Mouse (Mus musculus): ENCODE measurements around the gene Arsb. TPM values are rescaled to one million over a fixed set of nuclear protein-coding genes. Genes with fewer than 3 reads are reported as not detected.

Arsb gene
- total and polyA plus RNA-seq, 2 experiments = 7.3 to 19.1 TPM

DNA sequence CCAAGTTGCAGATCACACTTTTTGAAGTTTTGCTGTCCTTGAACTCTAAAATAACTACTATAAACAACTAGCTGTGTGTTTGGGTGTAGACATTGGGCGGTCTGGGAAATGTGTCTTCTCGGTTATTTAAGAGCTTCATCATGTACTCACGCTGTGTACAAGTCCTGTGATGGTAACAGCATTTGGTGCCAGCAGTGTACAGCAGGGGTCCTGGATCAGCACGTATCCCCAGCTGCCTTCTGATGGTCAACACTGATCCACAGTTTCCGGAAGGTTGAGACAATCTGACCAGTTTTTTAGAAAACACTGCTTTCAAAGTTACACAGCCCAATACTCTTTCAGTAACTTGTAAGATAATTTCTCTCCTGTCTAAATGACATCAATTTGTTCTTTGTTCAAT, 108.0 kb downstream of the Arsb start:
- no peaks in the 10 kb centered on the region for H3K4me1 ChIP-seq (ENCODE audit: control insufficient read depth, insufficient read depth, low read length)
- no peak overlapping the region for H3K9ac ChIP-seq (ENCODE audit: low read depth, low read length)
- H3K27me3 ChIP-seq (ENCODE audit: control insufficient read depth, insufficient read depth, low read length) = no peaks in the 10 kb centered on the region
- H3K4me3 ChIP-seq (ENCODE audit: insufficient read depth, low read depth, low read length) = no peak overlapping the region
- H3K79me2 ChIP-seq (ENCODE audit: control insufficient read depth, insufficient read depth, low read length) = no peaks in the 10 kb centered on the region
- H3K27ac ChIP-seq (replicated peaks; ENCODE audit: insufficient read depth, low read depth, low read length) = no peak overlapping the region
- TF ChIP-seq CTCF (IDR thresholded peaks at IDR 0.05; ENCODE audit: low read depth, low read length) = no peak
- WGBS = 98% methylated on average over 5 of the region's 5 CpGs
- DNase-seq (ENCODE audit: extremely low read depth, low read depth, low spot score) = no peak
- H3K36me3 ChIP-seq (ENCODE audit: control insufficient read depth, insufficient read depth, low read length) = no peaks in the 10 kb centered on the region

DNA sequence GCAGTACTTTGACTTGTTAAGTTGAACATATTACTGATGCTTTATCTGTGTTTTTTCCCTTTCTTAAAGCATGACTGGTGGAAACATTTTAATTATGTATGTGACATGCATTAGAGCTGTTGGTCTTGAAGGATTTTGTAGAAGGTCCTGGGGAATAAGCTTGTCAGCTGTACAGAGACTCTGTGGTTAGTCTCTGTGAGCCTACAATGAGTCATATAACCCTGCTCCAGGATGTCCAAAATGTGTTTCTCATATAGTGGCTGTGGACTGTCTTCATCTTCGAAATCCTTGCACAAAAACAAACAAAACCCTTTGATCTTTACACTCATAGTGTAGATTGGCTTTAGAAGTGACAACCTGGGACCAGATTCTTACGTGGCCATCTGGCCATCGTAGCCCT, 110.7 kb downstream of the Arsb start:
- DNase-seq (ENCODE audit: extremely low read depth, low read depth, low spot score) = no peak
- H3K4me3 ChIP-seq (ENCODE audit: insufficient read depth, low read depth, low read length) = no peak overlapping the region
- H3K9ac ChIP-seq (ENCODE audit: low read depth, low read length) = no peak overlapping the region
- H3K4me1 ChIP-seq (ENCODE audit: control insufficient read depth, insufficient read depth, low read length) = no peaks in the 10 kb centered on the region
- 84% methylated on average over 3 of the region's 3 CpGs for WGBS
- H3K36me3 ChIP-seq (ENCODE audit: control insufficient read depth, insufficient read depth, low read length) = no peaks in the 10 kb centered on the region
- H3K79me2 ChIP-seq (ENCODE audit: control insufficient read depth, insufficient read depth, low read length) = no peaks in the 10 kb centered on the region
- H3K27ac ChIP-seq (replicated peaks; ENCODE audit: insufficient read depth, low read depth, low read length) = no peak overlapping the region
- no peaks in the 10 kb centered on the region for H3K27me3 ChIP-seq (ENCODE audit: control insufficient read depth, insufficient read depth, low read length)
- TF ChIP-seq POLR2A (IDR thresholded peaks at IDR 0.05; ENCODE audit: extremely low read depth, insufficient read depth, low read length) (no peak), CTCF (IDR thresholded peaks at IDR 0.05; ENCODE audit: low read depth, low read length) (no peak)

DNA sequence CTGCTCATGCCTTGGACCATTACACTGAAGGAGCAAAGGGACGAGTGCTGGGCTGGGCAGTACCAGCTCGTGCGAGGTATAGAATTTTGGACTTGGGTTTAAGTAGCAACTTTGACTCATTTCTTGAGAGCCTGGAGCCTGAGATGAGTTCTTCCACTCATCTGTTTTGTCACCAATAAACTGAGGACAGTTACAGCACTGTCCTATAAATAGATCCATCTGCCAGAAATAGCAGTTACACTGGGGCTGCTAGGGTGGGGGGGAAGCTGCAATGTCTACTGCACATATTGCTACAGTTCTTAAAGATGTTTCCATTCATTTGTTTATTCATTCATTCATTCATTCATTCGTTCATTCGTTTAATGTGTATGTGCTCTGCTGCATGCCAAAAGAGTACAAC, 115.6 kb downstream of the Arsb start:
- 95% methylated on average over 5 of the region's 5 CpGs for WGBS
- Histone ChIP-seq H3K4me3 (ENCODE audit: insufficient read depth, low read depth, low read length) (no peak overlapping the region), H3K27ac (replicated peaks; ENCODE audit: insufficient read depth, low read depth, low read length) (no peak overlapping the region), H3K79me2 (ENCODE audit: control insufficient read depth, insufficient read depth, low read length) (no peaks in the 10 kb centered on the region), H3K9ac (ENCODE audit: low read depth, low read length) (no peak overlapping the region), H3K27me3 (ENCODE audit: control insufficient read depth, insufficient read depth, low read length) (no peaks in the 10 kb centered on the region), H3K4me1 (ENCODE audit: control insufficient read depth, insufficient read depth, low read length) (peaks cover 11% of the 10 kb centered on the region), H3K36me3 (ENCODE audit: control insufficient read depth, insufficient read depth, low read length) (no peaks in the 10 kb centered on the region)
- no peak for DNase-seq (ENCODE audit: extremely low read depth, low read depth, low spot score)
- TF ChIP-seq POLR2A (IDR thresholded peaks at IDR 0.05; ENCODE audit: extremely low read depth, insufficient read depth, low read length) = no peak
- no peak for TF ChIP-seq CTCF (IDR thresholded peaks at IDR 0.05; ENCODE audit: low read depth, low read length)

DNA sequence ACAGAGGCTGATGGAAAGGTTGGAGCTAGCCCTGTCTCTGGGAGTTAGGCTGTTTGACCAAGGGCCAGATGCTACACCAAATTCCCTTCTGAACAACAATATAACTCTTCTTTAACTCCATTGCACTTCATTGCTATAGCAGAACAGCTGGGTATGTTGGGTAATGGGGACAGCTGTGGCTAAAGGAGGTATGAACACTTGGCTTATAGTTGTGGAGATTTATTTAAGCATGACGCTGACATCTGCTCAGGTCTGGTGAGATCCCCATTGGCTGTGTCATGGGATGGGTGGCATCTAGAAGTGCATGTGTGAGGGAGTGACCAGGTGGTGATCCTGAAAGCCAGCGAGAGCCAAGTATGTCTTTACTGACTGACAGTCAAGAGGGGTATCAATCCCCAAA, 116.8 kb downstream of the Arsb start:
- no peak for DNase-seq (ENCODE audit: extremely low read depth, low read depth, low spot score)
- WGBS = 97% methylated on average over 2 of the region's 2 CpGs

DNA sequence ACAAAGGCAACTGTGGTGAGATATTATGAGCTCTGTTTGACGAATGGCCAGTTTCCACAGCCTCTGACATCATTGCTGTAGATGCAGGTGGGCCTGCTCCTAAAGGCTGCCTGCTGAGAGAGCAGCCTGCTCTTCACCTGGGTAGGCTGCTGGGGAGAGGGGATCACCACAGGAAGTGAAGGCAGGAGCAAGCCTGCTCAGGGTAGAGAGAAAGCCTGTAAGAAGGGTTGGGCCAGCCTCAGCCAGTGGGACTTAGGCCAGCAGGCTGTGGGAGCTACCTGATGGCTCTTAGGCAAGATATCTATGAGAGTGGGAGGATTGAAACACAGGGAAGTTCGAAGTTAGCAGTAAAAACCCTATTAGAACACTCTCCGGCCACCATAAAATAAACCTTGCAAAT, 117.5 kb downstream of the Arsb start:
- H3K36me3 ChIP-seq (ENCODE audit: control insufficient read depth, insufficient read depth, low read length) = no peaks in the 10 kb centered on the region
- no peak overlapping the region for H3K9ac ChIP-seq (ENCODE audit: low read depth, low read length)
- H3K27me3 ChIP-seq (ENCODE audit: control insufficient read depth, insufficient read depth, low read length) = no peaks in the 10 kb centered on the region
- DNase-seq (ENCODE audit: extremely low read depth, low read depth, low spot score) = no peak
- no peaks in the 10 kb centered on the region for H3K79me2 ChIP-seq (ENCODE audit: control insufficient read depth, insufficient read depth, low read length)
- no peak overlapping the region for H3K27ac ChIP-seq (replicated peaks; ENCODE audit: insufficient read depth, low read depth, low read length)
- H3K4me1 ChIP-seq (ENCODE audit: control insufficient read depth, insufficient read depth, low read length) = peaks cover 11% of the 10 kb centered on the region
- 64% methylated on average over 3 of the region's 3 CpGs for whole genome bisulfite sequencing
- no peak overlapping the region for H3K4me3 ChIP-seq (ENCODE audit: insufficient read depth, low read depth, low read length)
- TF ChIP-seq POLR2A (IDR thresholded peaks at IDR 0.05; ENCODE audit: extremely low read depth, insufficient read depth, low read length) (no peak), CTCF (IDR thresholded peaks at IDR 0.05; ENCODE audit: low read depth, low read length) (no peak)

More for the DNA sequence above, 116.8 kb downstream of the Arsb start:
- H3K27ac ChIP-seq (replicated peaks; ENCODE audit: insufficient read depth, low read depth, low read length) = no peak overlapping the region
- no peak overlapping the region for H3K4me3 ChIP-seq (ENCODE audit: insufficient read depth, low read depth, low read length)
- peaks cover 11% of the 10 kb centered on the region for H3K4me1 ChIP-seq (ENCODE audit: control insufficient read depth, insufficient read depth, low read length)
- H3K27me3 ChIP-seq (ENCODE audit: control insufficient read depth, insufficient read depth, low read length) = no peaks in the 10 kb centered on the region
- H3K36me3 ChIP-seq (ENCODE audit: control insufficient read depth, insufficient read depth, low read length) = no peaks in the 10 kb centered on the region
- TF ChIP-seq POLR2A (IDR thresholded peaks at IDR 0.05; ENCODE audit: extremely low read depth, insufficient read depth, low read length) = no peak
- TF ChIP-seq CTCF (IDR thresholded peaks at IDR 0.05; ENCODE audit: low read depth, low read length) = no peak
- no peaks in the 10 kb centered on the region for H3K79me2 ChIP-seq (ENCODE audit: control insufficient read depth, insufficient read depth, low read length)
- no peak overlapping the region for H3K9ac ChIP-seq (ENCODE audit: low read depth, low read length)

DNA sequence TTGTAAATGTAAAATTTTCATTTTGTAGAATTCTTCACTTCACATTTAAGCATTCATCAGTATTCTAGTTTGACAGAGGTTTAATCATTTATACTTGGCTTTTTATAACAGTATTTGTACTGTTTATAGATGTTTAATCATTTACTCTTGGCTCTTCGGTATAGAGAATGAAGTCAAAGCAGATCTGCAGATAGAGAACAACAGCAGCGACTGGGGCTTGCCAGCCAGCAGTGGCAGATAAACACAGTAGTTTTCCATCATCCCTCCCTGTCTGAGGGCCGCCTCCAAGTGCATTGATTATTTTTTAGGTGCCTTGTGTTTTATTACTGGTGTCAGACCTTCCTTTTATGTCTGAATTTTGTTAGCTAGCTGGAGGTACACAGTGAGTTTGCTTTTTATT, 118.6 kb downstream of the Arsb start:
- no peak overlapping the region for H3K9ac ChIP-seq (ENCODE audit: low read depth, low read length)
- no peak overlapping the region for H3K27ac ChIP-seq (replicated peaks; ENCODE audit: insufficient read depth, low read depth, low read length)
- no peak overlapping the region for H3K4me3 ChIP-seq (ENCODE audit: insufficient read depth, low read depth, low read length)
- H3K4me1 ChIP-seq (ENCODE audit: control insufficient read depth, insufficient read depth, low read length) = peaks cover 11% of the 10 kb centered on the region
- WGBS = 20% methylated on average over 3 of the region's 3 CpGs
- no peaks in the 10 kb centered on the region for H3K27me3 ChIP-seq (ENCODE audit: control insufficient read depth, insufficient read depth, low read length)
- no peaks in the 10 kb centered on the region for H3K36me3 ChIP-seq (ENCODE audit: control insufficient read depth, insufficient read depth, low read length)
- TF ChIP-seq CTCF (IDR thresholded peaks at IDR 0.05; ENCODE audit: low read depth, low read length) (no peak), POLR2A (IDR thresholded peaks at IDR 0.05; ENCODE audit: extremely low read depth, insufficient read depth, low read length) (no peak)
- DNase-seq (ENCODE audit: extremely low read depth, low read depth, low spot score) = peak; percentile 91
- no peaks in the 10 kb centered on the region for H3K79me2 ChIP-seq (ENCODE audit: control insufficient read depth, insufficient read depth, low read length)
